Mouse (Mus musculus) liver, postnatal 0 days (tissue): ENCODE data around the gene Edc3.

ENCODE experiments used
- CTCF ChIP-seq: sonication (generic); IDR thresholded peaks from 2 replicates; pipeline ENCODE4 v1.5.1; 2016; ENCODE audit warnings: antibody characterized with exemption, low read depth
- EP300 ChIP-seq: IDR thresholded peaks from 2 replicates; pipeline ENCODE4 v1.6.1; 2016; ENCODE audit warnings: antibody characterized with exemption, low read depth, mild to moderate bottlenecking

- TF ChIP-seq CTCF, result no peak
- no peak for TF ChIP-seq EP300
These were observed 25.3 kb downstream of the Edc3 start for GRCm38 (mm10) chr9:57733606-57734005.
